Mouse (Mus musculus): ENCODE data around the gene Ggt1. TPM values are rescaled to one million over a fixed set of nuclear protein-coding genes. Genes with fewer than 3 reads are reported as not detected.

Ggt1 gene
- total and polyA plus RNA-seq, 3 experiments: 1.3 to 3.8 (median 2.1) TPM

DNA sequence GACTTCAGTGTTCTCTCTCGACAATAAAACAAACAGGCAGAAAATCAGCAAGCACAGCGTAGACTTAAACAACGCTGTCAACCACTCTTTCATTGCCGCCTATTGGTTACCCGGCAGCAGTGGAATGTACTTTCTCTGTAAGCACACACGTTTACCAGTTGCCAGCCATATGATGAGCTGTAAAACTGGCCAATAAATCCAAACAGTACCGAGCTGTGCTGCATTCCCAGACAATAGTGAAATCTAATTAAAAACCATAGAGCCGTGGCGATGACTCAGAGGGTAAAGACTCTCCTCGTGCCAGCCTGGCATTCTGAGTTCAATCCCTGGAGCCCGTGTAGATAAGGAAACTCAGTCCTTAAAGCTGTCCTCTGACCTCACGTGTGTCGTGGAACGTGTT lies 12.9 kb upstream of the Ggt1 start:
- TF ChIP-seq USF1 (IDR thresholded peaks at IDR 0.05; ENCODE audit: low read depth, low read length): no peak
- no peak for TF ChIP-seq NRF1 (IDR thresholded peaks at IDR 0.05; ENCODE audit: low read depth, low read length)
- TF ChIP-seq IRF4 (IDR thresholded peaks at IDR 0.05; ENCODE audit: low read depth, low read length): no peak
- no peak for TF ChIP-seq CHD2 (IDR thresholded peaks at IDR 0.05; ENCODE audit: low read length)
- no peak for TF ChIP-seq HCFC1 (IDR thresholded peaks at IDR 0.05; ENCODE audit: low read depth, low read length)
- TF ChIP-seq SMC3 (IDR thresholded peaks at IDR 0.05; ENCODE audit: low read depth, low read length): no peak
- TF ChIP-seq NELFE (IDR thresholded peaks at IDR 0.05; ENCODE audit: low read depth, low read length): no peak
- no peak for TF ChIP-seq KAT2A (IDR thresholded peaks at IDR 0.05; ENCODE audit: insufficient replicate concordance, low read length)
- TF ChIP-seq JUND (conservative IDR thresholded peaks at IDR 0.05; ENCODE audit: low read depth, low read length): no peak
- no peak overlapping the region for H3K4me3 ChIP-seq (replicated peaks in 1 of 3; ENCODE audit: low read depth in 2 of 3, low read length in 2 of 3, poor library complexity in 1 of 3)
- H3K9me3 ChIP-seq (replicated peaks; ENCODE audit: low read length): peaks cover 3% of the 10 kb centered on the region
- no peaks in the 10 kb centered on the region for H3K36me3 ChIP-seq (replicated peaks in 1 of 2; ENCODE audit: control insufficient read depth in 1 of 2, insufficient read depth in 1 of 2, low read length in 1 of 2)
- DNase-seq (ENCODE audit: extremely low read depth): no peak
- H3K4me1 ChIP-seq (ENCODE audit: control insufficient read depth in 1 of 2, insufficient read depth in 2 of 2): peaks cover 0 to 4% of the 10 kb centered on the region in 2 experiments; a peak in 1 of 4 replicates
- no peak overlapping the region for H3K9ac ChIP-seq (ENCODE audit: insufficient read depth, low read depth)
- dilution Hi-C loops (cut with MboI; ENCODE audit: extremely low pct_ligation_motif_present, extremely low pct_unique_long_range_greater_than_20kb, low sequenced_read_pairs) (no loop called here), in situ Hi-C loops (cut with MboI; ENCODE audit: low pct_ligation_motif_present, low pct_unique_long_range_greater_than_20kb, low sequenced_read_pairs) (no loop called here)
- no peaks in the 10 kb centered on the region for H3K79me2 ChIP-seq (replicated peaks; ENCODE audit: control insufficient read depth, extremely low read depth, insufficient read depth, poor library complexity, severe bottlenecking)
- no peaks in the 10 kb centered on the region for H3K27me3 ChIP-seq (replicated peaks)
- no peak overlapping the region for H3K27ac ChIP-seq (ENCODE audit: insufficient read depth, low read depth)
- no peak overlapping the region for H3K4me2 ChIP-seq (ENCODE audit: insufficient read depth, low read depth, poor library complexity, severe bottlenecking)

DNA sequence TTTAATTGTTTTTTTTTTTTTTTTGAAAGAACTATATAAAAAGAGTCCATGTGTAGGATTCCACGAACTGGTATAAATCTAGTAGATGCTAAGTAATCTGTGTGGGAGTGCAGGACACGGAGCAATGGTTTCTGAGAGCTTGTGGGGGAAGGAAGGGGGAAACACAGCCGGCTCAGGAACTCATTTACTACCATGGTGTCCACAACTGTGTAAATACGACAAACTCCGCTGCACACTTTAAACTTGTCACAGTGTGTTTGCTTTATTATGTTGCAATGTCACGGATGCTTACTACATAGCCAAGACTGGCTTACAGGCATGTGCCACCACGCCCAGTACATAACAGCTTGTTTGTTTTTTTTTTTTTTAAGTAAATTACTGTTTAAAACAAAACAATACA lies 11.5 kb upstream of the Ggt1 start:
- no peaks in the 10 kb centered on the region for H3K36me3 ChIP-seq (replicated peaks in 1 of 2; ENCODE audit: control insufficient read depth in 1 of 2, insufficient read depth in 1 of 2, low read length in 1 of 2)
- no peak overlapping the region for H3K9ac ChIP-seq (ENCODE audit: insufficient read depth, low read depth)
- H3K4me1 ChIP-seq (ENCODE audit: control insufficient read depth in 1 of 2, insufficient read depth in 2 of 2): peaks cover 0 to 8% of the 10 kb centered on the region in 2 experiments; a peak in 1 of 4 replicates
- no peak for DNase-seq (ENCODE audit: extremely low read depth)
- no peak overlapping the region for H3K27ac ChIP-seq (ENCODE audit: insufficient read depth, low read depth)
- no peak for TF ChIP-seq CTCF (conservative IDR thresholded peaks at IDR 0.05 in 1 of 2, IDR thresholded peaks at IDR 0.05 in 1 of 2; ENCODE audit: low read depth in 2 of 2, low read length in 2 of 2)
- no peak for TF ChIP-seq ZNF384 (IDR thresholded peaks at IDR 0.05; ENCODE audit: low read depth, low read length)
- no peak for TF ChIP-seq JUN (IDR thresholded peaks at IDR 0.05; ENCODE audit: insufficient read depth, low read depth, low read length)
- no peak for TF ChIP-seq ELF1 (IDR thresholded peaks at IDR 0.05; ENCODE audit: low read depth, low read length)
- no peak for TF ChIP-seq ZMIZ1 (IDR thresholded peaks at IDR 0.05; ENCODE audit: low read depth, low read length)
- no peak overlapping the region for H3K4me2 ChIP-seq (ENCODE audit: insufficient read depth, low read depth, poor library complexity, severe bottlenecking)
- no peaks in the 10 kb centered on the region for H3K27me3 ChIP-seq (replicated peaks)
- in situ Hi-C loops (cut with MboI; ENCODE audit: low pct_ligation_motif_present, low pct_unique_long_range_greater_than_20kb, low sequenced_read_pairs): no loop called here
- H3K9me3 ChIP-seq (replicated peaks; ENCODE audit: low read length): peaks cover 3% of the 10 kb centered on the region
- H3K79me2 ChIP-seq (replicated peaks; ENCODE audit: control insufficient read depth, extremely low read depth, insufficient read depth, poor library complexity, severe bottlenecking): no peaks in the 10 kb centered on the region
- no peak overlapping the region for H3K4me3 ChIP-seq (replicated peaks in 1 of 3; ENCODE audit: low read depth in 2 of 3, low read length in 2 of 3, poor library complexity in 1 of 3)
- dilution Hi-C loops (cut with MboI; ENCODE audit: extremely low pct_ligation_motif_present, extremely low pct_unique_long_range_greater_than_20kb, low sequenced_read_pairs): no loop called here

DNA sequence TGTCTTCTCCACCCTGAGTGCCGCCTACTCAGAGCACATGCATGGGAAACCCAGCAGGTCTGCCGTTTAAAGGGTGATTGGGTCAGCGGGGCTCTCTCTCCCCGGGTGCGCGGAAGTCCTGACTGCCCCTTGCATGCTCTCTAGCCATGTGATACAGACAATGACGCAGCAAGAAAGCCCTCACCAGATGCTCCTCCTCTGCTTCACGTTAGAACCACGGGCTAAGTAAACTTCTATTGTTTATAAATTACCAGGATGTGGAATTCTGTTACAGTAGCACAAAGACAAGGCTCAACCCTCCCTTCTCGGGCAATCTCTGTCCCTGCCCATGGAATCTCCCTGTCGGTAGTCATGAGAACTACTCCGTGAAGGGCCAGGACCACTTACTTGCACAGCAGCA lies 10.2 kb upstream of the Ggt1 start:
- Histone ChIP-seq H3K27me3 (replicated peaks) (no peaks in the 10 kb centered on the region), H3K4me1 (ENCODE audit: control insufficient read depth in 1 of 2, insufficient read depth in 2 of 2) (peaks cover 0 to 9% of the 10 kb centered on the region in 2 experiments; a peak in 2 of 4 replicates), H3K79me2 (replicated peaks; ENCODE audit: control insufficient read depth, extremely low read depth, insufficient read depth, poor library complexity, severe bottlenecking) (no peaks in the 10 kb centered on the region), H3K9ac (ENCODE audit: insufficient read depth, low read depth) (no peak overlapping the region), H3K4me2 (ENCODE audit: insufficient read depth, low read depth, poor library complexity, severe bottlenecking) (no peak overlapping the region), H3K36me3 (replicated peaks in 1 of 2; ENCODE audit: control insufficient read depth in 1 of 2, insufficient read depth in 1 of 2, low read length in 1 of 2) (no peaks in the 10 kb centered on the region), H3K4me3 (replicated peaks in 1 of 3; ENCODE audit: low read depth in 2 of 3, low read length in 2 of 3, poor library complexity in 1 of 3) (no peak overlapping the region), H3K9me3 (replicated peaks; ENCODE audit: low read length) (no peaks in the 10 kb centered on the region), H3K27ac (ENCODE audit: insufficient read depth, low read depth) (no peak overlapping the region)
- TF ChIP-seq EP300 (IDR thresholded peaks at IDR 0.05; ENCODE audit: low read length): no peak
- no peak for TF ChIP-seq MAZ (IDR thresholded peaks at IDR 0.05; ENCODE audit: low read depth, low read length)
- TF ChIP-seq IRF4 (IDR thresholded peaks at IDR 0.05; ENCODE audit: low read depth, low read length): no peak
- TF ChIP-seq SIN3A (IDR thresholded peaks at IDR 0.05; ENCODE audit: low read length): no peak
- no peak for TF ChIP-seq SMC3 (IDR thresholded peaks at IDR 0.05; ENCODE audit: low read depth, low read length)
- no peak for TF ChIP-seq JUN (IDR thresholded peaks at IDR 0.05; ENCODE audit: insufficient read depth, low read depth, low read length)
- no peak for TF ChIP-seq ZMIZ1 (IDR thresholded peaks at IDR 0.05; ENCODE audit: low read depth, low read length)
- TF ChIP-seq CHD2 (IDR thresholded peaks at IDR 0.05; ENCODE audit: low read length): no peak
- no peak for TF ChIP-seq E2F4 (IDR thresholded peaks at IDR 0.05; ENCODE audit: insufficient replicate concordance, low read depth, low read length)
- no peak for TF ChIP-seq TCF12 (IDR thresholded peaks at IDR 0.05; ENCODE audit: low read depth, low read length)
- no peak for TF ChIP-seq ZNF384 (IDR thresholded peaks at IDR 0.05; ENCODE audit: low read depth, low read length)
- no peak for TF ChIP-seq ETS1 (conservative IDR thresholded peaks at IDR 0.05; ENCODE audit: low read depth, low read length)
- TF ChIP-seq USF2 (conservative IDR thresholded peaks at IDR 0.05; ENCODE audit: low read depth, low read length): no peak
- DNase-seq (ENCODE audit: extremely low read depth): no peak
- in situ Hi-C loops (cut with MboI; ENCODE audit: low pct_ligation_motif_present, low pct_unique_long_range_greater_than_20kb, low sequenced_read_pairs): no loop called here
- dilution Hi-C loops (cut with MboI; ENCODE audit: extremely low pct_ligation_motif_present, extremely low pct_unique_long_range_greater_than_20kb, low sequenced_read_pairs): no loop called here
